Mouse (Mus musculus): Measurements from ENCODE around the gene Aldh3a2. TPM values are rescaled to one million over a fixed set of nuclear protein-coding genes. Genes with fewer than 3 reads are reported as not detected.

Aldh3a2 gene
- 36.4 and 39.2 TPM in 2 replicates for polyA plus RNA-seq (2015; fragmentation: Nextera tagmentation; extraction: Ambion mirVana)

DNA sequence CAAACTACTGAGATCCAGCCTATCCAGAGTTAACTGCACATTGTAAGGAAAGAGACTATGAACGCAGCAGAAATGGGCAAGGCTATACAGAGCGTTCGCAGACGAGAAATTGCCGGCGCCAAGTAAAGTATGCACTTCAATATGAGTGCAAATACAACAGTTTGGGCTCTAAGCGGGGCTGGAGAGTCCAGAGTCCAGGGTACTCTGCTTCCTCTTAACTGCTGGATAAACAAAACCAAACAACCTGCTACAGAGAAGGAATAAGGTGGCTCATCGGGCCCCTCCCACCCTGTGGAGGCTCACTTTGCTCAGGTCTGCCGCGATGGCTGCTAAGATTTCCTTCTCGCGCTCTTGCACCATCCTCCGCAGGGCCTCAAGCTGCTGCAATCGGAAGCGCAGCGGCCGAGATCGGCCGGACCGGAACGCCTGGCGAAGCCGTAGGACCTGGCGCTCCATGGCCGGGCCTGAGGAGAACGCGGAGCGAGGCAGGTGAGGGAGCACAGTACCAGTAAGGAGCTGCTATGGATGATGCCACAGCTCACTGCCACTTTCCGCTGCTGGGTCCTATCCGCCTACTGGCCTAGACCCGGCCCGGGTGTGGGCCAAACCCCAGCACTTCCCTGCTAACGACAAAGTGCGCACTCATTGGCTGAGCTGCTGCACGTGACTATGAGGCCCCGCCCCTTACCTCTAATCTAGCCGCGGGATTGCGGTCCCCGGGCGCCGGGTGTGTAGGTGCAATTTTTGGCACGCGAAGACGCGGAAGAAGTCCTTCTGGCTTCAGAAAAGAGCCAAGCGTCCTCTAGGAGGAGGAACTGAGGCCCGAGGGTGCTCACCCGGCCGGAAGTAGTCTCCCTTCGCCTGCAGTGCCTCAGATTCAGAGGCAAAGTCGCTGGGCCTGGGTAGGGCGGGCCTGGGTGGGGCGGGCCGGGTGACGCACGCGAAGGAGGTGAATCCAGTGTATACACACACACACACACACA, at the start of gene Aldh3a2:
Gene Aldh3a2 (minus strand): TSS at position 914 of the 983 bp plus-strand sequence.

DNA sequence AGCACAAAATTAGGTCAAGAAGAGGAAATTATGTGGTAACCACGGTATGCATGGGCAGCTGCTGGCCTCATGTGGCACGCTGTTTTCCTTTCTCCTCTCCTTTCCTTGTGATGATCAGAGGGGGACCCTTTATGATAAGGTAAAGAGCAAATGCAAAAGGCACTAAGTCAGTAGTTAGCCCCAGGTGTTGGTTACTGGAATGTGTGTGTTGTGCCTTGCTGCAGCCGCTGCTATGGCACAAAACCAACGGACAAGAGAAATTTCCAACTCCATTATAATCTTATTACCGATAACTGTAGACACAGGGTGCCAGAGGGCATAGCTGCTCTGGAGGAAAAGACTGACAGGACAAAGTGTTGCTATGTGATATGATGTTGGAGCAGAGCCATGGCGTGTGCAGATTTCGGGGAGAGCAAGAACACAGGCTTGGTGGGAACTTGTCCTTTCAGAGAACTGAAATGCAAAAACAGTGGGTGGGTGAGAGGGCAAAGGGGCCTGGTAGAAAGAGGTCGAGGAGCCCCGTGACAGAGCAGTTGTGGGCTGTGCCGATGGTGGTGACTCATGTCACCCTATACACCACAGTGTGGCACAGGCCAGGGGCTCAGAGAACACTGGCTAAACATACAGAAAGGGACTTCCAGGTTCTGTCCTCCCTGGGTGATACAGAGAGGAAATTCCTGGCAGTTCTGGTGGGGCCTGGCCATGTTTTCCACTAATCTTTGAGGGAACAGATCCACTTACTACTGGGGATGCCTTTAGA, 59.6 kb downstream of the Aldh3a2 start, which contains the start of gene Aldh3a1:
Gene Aldh3a1 (plus strand): TSS at position 51 of the 760 bp plus-strand sequence.

DNA sequence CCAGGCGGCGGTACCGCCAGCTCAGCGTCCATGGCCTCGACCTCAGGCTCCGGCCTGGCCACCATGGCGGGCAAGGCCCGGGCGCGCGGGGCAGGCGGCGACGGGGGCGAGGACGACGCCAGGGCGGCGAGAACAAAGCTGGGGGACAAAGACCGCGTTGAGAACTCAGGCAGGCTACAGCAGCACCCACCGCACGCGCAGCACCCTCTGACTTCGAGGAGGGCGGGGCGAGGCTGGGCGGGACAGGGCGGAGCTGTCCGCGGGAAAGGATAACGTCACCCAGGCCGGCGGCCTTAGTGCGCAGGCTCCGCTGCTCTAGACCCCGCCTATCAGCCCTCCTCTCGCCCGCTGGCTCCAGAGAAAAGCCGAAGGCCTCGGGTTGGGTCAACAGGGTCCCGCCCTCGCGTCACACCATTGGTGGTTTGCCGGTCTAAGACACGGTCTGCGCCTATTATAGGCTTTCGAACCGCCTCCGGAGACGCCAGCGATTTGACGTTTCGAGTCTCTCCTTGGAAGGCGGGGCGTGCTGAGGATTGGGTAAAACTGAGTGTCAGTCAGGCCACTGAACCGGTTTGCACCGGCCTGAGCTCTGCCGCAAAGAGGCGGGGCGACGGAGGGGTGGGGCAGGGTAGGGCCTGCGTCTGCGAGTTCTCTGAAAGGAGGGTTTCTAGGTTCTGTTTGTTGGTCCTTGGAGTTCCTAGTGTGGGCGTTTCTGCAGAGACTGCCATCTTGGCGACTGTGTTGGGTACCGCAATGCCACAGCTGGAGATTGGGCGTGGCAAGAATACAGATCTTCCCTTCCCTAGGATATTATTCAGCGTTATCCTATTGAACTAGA, 92.2 kb downstream of the Aldh3a2 start, which contains the start of gene Usp22:
Gene Usp22 (minus strand): TSS at position 235 of the 838 bp plus-strand sequence.

Other genes starting within 250 kb of the Aldh3a2 start
- 1.4 and 2.2 TPM in 2 replicates for gene Kcnj12, start 244.9 kb downstream of the Aldh3a2 start, polyA plus RNA-seq (2015; fragmentation: Nextera tagmentation; extraction: Ambion mirVana)
- gene Tnfrsf13b, start 140.7 kb downstream of the Aldh3a2 start, polyA plus RNA-seq (2015; fragmentation: Nextera tagmentation; extraction: Ambion mirVana): 1.8 and 2.5 TPM in 2 replicates
- gene Usp22, start 92.4 kb downstream of the Aldh3a2 start, polyA plus RNA-seq (2015; fragmentation: Nextera tagmentation; extraction: Ambion mirVana): 62.4 and 68.1 TPM in 2 replicates
- 0.25 TPM in 2 replicates for gene Aldh3a1, start 59.9 kb downstream of the Aldh3a2 start, polyA plus RNA-seq (2015; fragmentation: Nextera tagmentation; extraction: Ambion mirVana)
- gene Slc47a2, start 75.4 kb upstream of the Aldh3a2 start, polyA plus RNA-seq (2015; fragmentation: Nextera tagmentation; extraction: Ambion mirVana): 0.06 and 0.22 TPM in 2 replicates
- 1.5 and 1.6 TPM in 2 replicates for gene Slc47a1, start 110.9 kb upstream of the Aldh3a2 start, polyA plus RNA-seq (2015; fragmentation: Nextera tagmentation; extraction: Ambion mirVana)
- 2.0 and 2.8 TPM in 2 replicates for gene Rnf112, start 186.7 kb upstream of the Aldh3a2 start, polyA plus RNA-seq (2015; fragmentation: Nextera tagmentation; extraction: Ambion mirVana)
- 73.5 and 86.8 TPM in 2 replicates for gene Mfap4, start 218.0 kb upstream of the Aldh3a2 start, polyA plus RNA-seq (2015; fragmentation: Nextera tagmentation; extraction: Ambion mirVana)
- gene Mapk7, start 226.9 kb upstream of the Aldh3a2 start, polyA plus RNA-seq (2015; fragmentation: Nextera tagmentation; extraction: Ambion mirVana): 20.2 and 21.6 TPM in 2 replicates
- gene B9d1, start 237.7 kb upstream of the Aldh3a2 start, polyA plus RNA-seq (2015; fragmentation: Nextera tagmentation; extraction: Ambion mirVana): 17.8 and 29.3 TPM in 2 replicates